Mouse (Mus musculus) lung, postnatal 0 days (tissue): ENCODE measurements around the gene Cdh13. TPM values are rescaled to one million over a fixed set of nuclear protein-coding genes. Genes with fewer than 3 reads are reported as not detected.

ENCODE experiments used
- ATAC-seq: fragments of 200-750 bp; cut with Nextera tagmentation; 2 replicates; pipeline ENCODE4 v1.8.0; 2017; ENCODE audit warnings: moderate library complexity
- DNase-seq: peaks from one replicate; pipeline ENCODE4 v3.0.0-alpha.2; 2016; ENCODE audit warnings: low spot score
- H3K27ac ChIP-seq: fragments of 300-500 bp; sonication (generic); 2 replicates; pipeline ENCODE4 v1.5.1; 2014; ENCODE audit warnings: antibody characterized with exemption, mild to moderate bottlenecking, low read length, mixed read lengths
- H3K27me3 ChIP-seq: fragments of 300-500 bp; sonication (generic); replicated peaks from 2 replicates; pipeline ENCODE4 v1.6.1; 2014; ENCODE audit warnings: low read length, mixed read lengths; ENCODE audit not compliant: insufficient read depth
- H3K36me3 ChIP-seq: fragments of 300-500 bp; sonication (generic); 2 replicates; pipeline ENCODE4 v1.6.1; 2014; ENCODE audit warnings: low read length, mixed read lengths; ENCODE audit not compliant: insufficient read depth
- H3K4me1 ChIP-seq: fragments of 300-500 bp; sonication (generic); 2 replicates; pipeline ENCODE4 v1.6.1; 2014; ENCODE audit warnings: antibody characterized with exemption, low read depth, low read length, mixed read lengths; ENCODE audit not compliant: insufficient read depth
- H3K4me2 ChIP-seq: fragments of 300-500 bp; sonication (generic); replicated peaks from 2 replicates; pipeline ENCODE4 v1.6.1; 2014; ENCODE audit warnings: low read depth, mild to moderate bottlenecking, low read length, moderate library complexity, mixed read lengths
- H3K4me3 ChIP-seq: fragments of 300-500 bp; sonication (generic); 2 replicates; pipeline ENCODE4 v1.5.1; 2014; ENCODE audit warnings: low read depth, low read length
- H3K9ac ChIP-seq: fragments of 300-500 bp; sonication (generic); replicated peaks from 2 replicates; pipeline ENCODE4 v1.6.1; 2014; ENCODE audit warnings: low read depth, mild to moderate bottlenecking
- H3K9me3 ChIP-seq: fragments of 300-500 bp; sonication (generic); 2 replicates; pipeline ENCODE4 v1.6.1; 2016; ENCODE audit warnings: low read length, mixed read lengths
- CTCF ChIP-seq: IDR thresholded peaks from 2 replicates; pipeline ENCODE4 v1.5.1; 2016; ENCODE audit warnings: antibody characterized with exemption, mild to moderate bottlenecking
- EP300 ChIP-seq: IDR thresholded peaks from 2 replicates; pipeline ENCODE4 v1.6.1; 2016; ENCODE audit warnings: antibody characterized with exemption, mild to moderate bottlenecking, control low read depth
- WGBS: fragments of 180-500 bp; shearing (Covaris S2); extraction: QIAGEN DNeasy Blood & Tissue Kit; methylation state at CpG from one replicate; pipeline ENCODE4 v1.1.7; 2014; 5-methylcytosine and 5-hydroxymethylcytosine counted together
- polyA plus RNA-seq: library from polyadenylated mRNA; unstranded; fragments of >200 nt; fragmentation: Nextera tagmentation; extraction: Ambion mirVana; gene quantifications from 2 replicates; pipeline ENCODE4 v1.2.1, GENCODE M21; 2015

The Cdh13 gene
- polyA plus RNA-seq, 1 experiment from 2014 or later: 8.6 TPM

- no peak for TF ChIP-seq EP300
- TF ChIP-seq CTCF: no peak
- Histone ChIP-seq H3K4me3 (no peak overlapping the region), H3K4me2 (no peak overlapping the region), H3K27me3 (no peaks in the 10 kb centered on the region), H3K4me1 (no peaks in the 10 kb centered on the region), H3K27ac (no peak overlapping the region), H3K36me3 (no peaks in the 10 kb centered on the region), H3K9me3 (no peaks in the 10 kb centered on the region), H3K9ac (no peak overlapping the region)
- DNase-seq (no peak), ATAC-seq (no peak)
- WGBS: 85% methylated on average over 1 of the region's 1 CpGs
Measured at GRCm38 (mm10) chr8:119000595-119000994, 717.1 kb downstream of the Cdh13 start.

- ATAC-seq: no peak
- H3K27ac ChIP-seq: no peak overlapping the region
- WGBS: 86% methylated on average over 5 of the region's 5 CpGs
Measured at GRCm38 (mm10) chr8:119004821-119005220, 721.3 kb downstream of the Cdh13 start.

GRCm38 (mm10) chr8:119018675-119019074 lies 735.1 kb downstream of the Cdh13 start:
- Histone ChIP-seq H3K27me3 (no peaks in the 10 kb centered on the region), H3K4me2 (no peak overlapping the region), H3K9me3 (no peaks in the 10 kb centered on the region), H3K4me3 (no peak overlapping the region), H3K4me1 (no peaks in the 10 kb centered on the region), H3K27ac (no peak overlapping the region), H3K36me3 (no peaks in the 10 kb centered on the region), H3K9ac (no peak overlapping the region)
- ATAC-seq (no peak), DNase-seq (no peak)
- TF ChIP-seq EP300: no peak
- TF ChIP-seq CTCF: no peak
- 71% methylated on average over 6 of the region's 6 CpGs for whole genome bisulfite sequencing

More at GRCm38 (mm10) chr8:119004821-119005220, 721.3 kb downstream of the Cdh13 start:
- H3K4me1 ChIP-seq: no peaks in the 10 kb centered on the region
- no peak overlapping the region for H3K9ac ChIP-seq
- DNase-seq: no peak
- no peak overlapping the region for H3K4me2 ChIP-seq
- no peaks in the 10 kb centered on the region for H3K27me3 ChIP-seq
- H3K36me3 ChIP-seq: no peaks in the 10 kb centered on the region
- no peak overlapping the region for H3K4me3 ChIP-seq
- H3K9me3 ChIP-seq: no peaks in the 10 kb centered on the region
- TF ChIP-seq CTCF: no peak

- Histone ChIP-seq H3K4me3 (no peak overlapping the region), H3K4me2 (no peak overlapping the region), H3K9ac (no peak overlapping the region), H3K36me3 (no peaks in the 10 kb centered on the region), H3K9me3 (0 out of 2 replicates have a peak, but pooled peaks cover 2% of the 10 kb centered on the region), H3K27ac (no peak overlapping the region), H3K27me3 (no peaks in the 10 kb centered on the region), H3K4me1 (no peaks in the 10 kb centered on the region)
- ATAC-seq: no peak
- TF ChIP-seq EP300 (no peak), CTCF (no peak)
- DNase-seq: no peak
- WGBS: 69% methylated on average over 11 of the region's 11 CpGs
Measured at GRCm38 (mm10) chr8:119020781-119021180, 737.2 kb downstream of the Cdh13 start.

- H3K36me3 ChIP-seq: no peaks in the 10 kb centered on the region
- no peak overlapping the region for H3K9ac ChIP-seq
- no peak for ATAC-seq
- H3K27ac ChIP-seq: no peak overlapping the region
- H3K9me3 ChIP-seq: 0 out of 2 replicates have a peak, but pooled peaks cover 2% of the 10 kb centered on the region
- TF ChIP-seq CTCF (no peak), EP300 (no peak)
- H3K4me2 ChIP-seq: no peak overlapping the region
- no peaks in the 10 kb centered on the region for H3K27me3 ChIP-seq
- DNase-seq: no peak
- H3K4me3 ChIP-seq: no peak overlapping the region
- H3K4me1 ChIP-seq: no peaks in the 10 kb centered on the region
- WGBS: 80% methylated on average over 11 of the region's 11 CpGs
Measured at GRCm38 (mm10) chr8:119021478-119021877, 737.9 kb downstream of the Cdh13 start.

- no peak for DNase-seq
- ATAC-seq: no peak
- WGBS: 58% methylated on average over 9 of the region's 9 CpGs
Measured at GRCm38 (mm10) chr8:119022301-119022870, 738.9 kb downstream of the Cdh13 start.

DNA sequence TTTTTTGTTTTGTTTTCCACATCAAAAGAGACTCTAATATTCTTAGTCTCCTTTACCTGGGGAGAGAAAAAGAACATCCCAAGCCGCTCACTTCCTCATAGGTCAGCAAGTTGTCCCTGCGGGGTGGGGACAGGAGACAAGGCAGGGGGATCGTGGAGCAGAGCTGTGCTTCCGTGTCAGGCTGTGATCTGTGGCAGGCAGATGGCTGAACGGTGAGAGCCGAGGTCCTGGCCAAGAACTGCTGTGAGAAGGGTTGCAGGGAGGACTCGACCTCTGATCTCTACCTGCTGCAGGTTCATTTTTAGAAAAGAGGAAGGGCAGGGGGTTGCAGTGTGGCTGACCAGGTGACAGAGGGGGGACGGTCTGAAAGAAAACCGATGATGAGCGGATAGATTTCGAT lies 749.9 kb downstream of the Cdh13 start:
- ATAC-seq: no peak
- WGBS: 78% methylated on average over 11 of the region's 11 CpGs
- TF ChIP-seq EP300: no peak
- TF ChIP-seq CTCF: no peak

More at GRCm38 (mm10) chr8:119022301-119022870, 738.9 kb downstream of the Cdh13 start:
- no peak overlapping the region for H3K27ac ChIP-seq
- no peaks in the 10 kb centered on the region for H3K27me3 ChIP-seq
- no peak overlapping the region for H3K4me2 ChIP-seq
- no peak overlapping the region for H3K9ac ChIP-seq
- no peak overlapping the region for H3K4me3 ChIP-seq
- TF ChIP-seq CTCF: no peak; the same call in 1 of the 2 replicates
- TF ChIP-seq EP300: no peak
- H3K36me3 ChIP-seq: no peaks in the 10 kb centered on the region
- H3K4me1 ChIP-seq: no peaks in the 10 kb centered on the region
- 0 out of 2 replicates have a peak, but pooled peaks cover 2% of the 10 kb centered on the region for H3K9me3 ChIP-seq

More for the DNA sequence above, 749.9 kb downstream of the Cdh13 start:
- H3K27ac ChIP-seq: no peak overlapping the region
- H3K4me3 ChIP-seq: no peak overlapping the region
- no peaks in the 10 kb centered on the region for H3K4me1 ChIP-seq
- H3K4me2 ChIP-seq: no peak overlapping the region
- no peaks in the 10 kb centered on the region for H3K27me3 ChIP-seq
- DNase-seq: no peak
- H3K9ac ChIP-seq: no peak overlapping the region
- no peaks in the 10 kb centered on the region for H3K9me3 ChIP-seq
- no peaks in the 10 kb centered on the region for H3K36me3 ChIP-seq
